8 mouse cellular contexts compared by ENCODE assay signal in the genomic region with DNA sequence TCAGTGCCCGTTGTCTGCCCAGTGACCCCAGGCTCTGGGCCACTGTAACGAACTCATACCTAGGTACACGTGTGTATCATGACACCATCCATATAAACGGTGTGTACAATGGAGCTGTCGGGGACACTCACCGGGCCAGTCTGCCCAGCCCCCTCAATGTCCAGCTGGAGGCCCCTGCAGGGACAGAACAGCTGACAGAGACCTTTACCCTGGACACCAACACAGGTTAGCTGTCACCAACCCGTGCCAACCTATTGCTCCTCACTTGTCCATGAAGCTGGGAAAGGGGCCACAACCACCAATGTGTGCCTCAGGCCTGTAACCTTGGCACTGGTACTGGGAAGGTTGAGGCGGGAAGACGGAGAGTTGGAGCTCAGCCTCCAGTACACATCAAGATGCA. TPM values are rescaled to one million over a fixed set of nuclear protein-coding genes. Genes with fewer than 3 reads are reported as not detected.
DNase-seq lines count a peak whose midpoint lies in the region; ATAC-seq and TF ChIP-seq lines count a peak whose summit lies in the region.

No protein-coding gene starts in this region.

- no peaks in the 10 kb centered on the region for H3K27me3 ChIP-seq in lung, embryonic 14.5 days (ENCODE audit: insufficient read depth, low read length)
- H3K27me3 ChIP-seq in embryonic facial prominence, embryonic 14.5 days (replicated peaks; ENCODE audit: control insufficient read depth, insufficient read depth, low read length) = no peaks in the 10 kb centered on the region
- H3K27me3 ChIP-seq in kidney, postnatal 0 days (ENCODE audit: insufficient read depth, low read length) = no peaks in the 10 kb centered on the region
- H3K27me3 ChIP-seq in neural tube, embryonic 14.5 days (ENCODE audit: control insufficient read depth, insufficient read depth, low read length) = no peaks in the 10 kb centered on the region

- peaks cover 24% of the 10 kb centered on the region for H3K36me3 ChIP-seq in lung, embryonic 14.5 days (ENCODE audit: insufficient read depth)
- peaks cover 26% of the 10 kb centered on the region for H3K36me3 ChIP-seq in embryonic facial prominence, embryonic 14.5 days (ENCODE audit: control insufficient read depth, insufficient read depth, low read length)
- 0 out of 2 replicates have a peak, but pooled peaks cover 12% of the 10 kb centered on the region for H3K36me3 ChIP-seq in kidney, postnatal 0 days (ENCODE audit: insufficient read depth, low read length)
- no peaks in the 10 kb centered on the region for H3K36me3 ChIP-seq in neural tube, embryonic 14.5 days (ENCODE audit: control insufficient read depth, insufficient read depth, low read length)

- H3K4me1 ChIP-seq in lung, embryonic 14.5 days (ENCODE audit: insufficient read depth) = peaks cover 15% of the 10 kb centered on the region; the same call in 1 of the 2 replicates
- H3K4me1 ChIP-seq in embryonic facial prominence, embryonic 14.5 days (ENCODE audit: control insufficient read depth, insufficient read depth, low read length) = peaks cover 19% of the 10 kb centered on the region
- H3K4me1 ChIP-seq in kidney, postnatal 0 days (replicated peaks; ENCODE audit: insufficient read depth, low read length) = 0 out of 2 replicates have a peak, but pooled peaks cover 3% of the 10 kb centered on the region
- peaks cover 5% of the 10 kb centered on the region; the same call in 1 of the 2 replicates for H3K4me1 ChIP-seq in neural tube, embryonic 14.5 days (ENCODE audit: control insufficient read depth, insufficient read depth, low read length)

- peak overlapping the region; percentile 52 for H3K4me3 ChIP-seq in lung, embryonic 14.5 days (ENCODE audit: low read depth, low read length)
- peak overlapping the region; percentile 56 for H3K4me3 ChIP-seq in embryonic facial prominence, embryonic 14.5 days (ENCODE audit: low read depth, low read length)
- H3K4me3 ChIP-seq in kidney, postnatal 0 days (replicated peaks; ENCODE audit: low read depth, low read length) = peak overlapping the region; percentile 45
- no peak overlapping the region for H3K4me3 ChIP-seq in neural tube, embryonic 14.5 days (ENCODE audit: low read depth, low read length)

- DNase-seq in lung, embryonic 14.5 days = no peak
- no peak for DNase-seq in lung, postnatal 4 days
- no peak for DNase-seq in embryonic facial prominence, embryonic 14.5 days (ENCODE audit: low spot score)
- no peak for DNase-seq in kidney, postnatal 0 days (ENCODE audit: low spot score)
- DNase-seq in urinary bladder, postnatal 25 days (ENCODE audit: low spot score) = no peak
- no peak for DNase-seq in gastrocnemius, adult 18-20 months (ENCODE audit: low spot score)
- no peak for DNase-seq in layer of hippocampus, postnatal 36 days

- H3K27ac ChIP-seq in lung, embryonic 14.5 days (ENCODE audit: low read depth) = peak overlapping the region; percentile 95
- peak overlapping the region; percentile 97 for H3K27ac ChIP-seq in embryonic facial prominence, embryonic 14.5 days (replicated peaks; ENCODE audit: low read depth, low read length)
- peak overlapping the region; percentile 88 for H3K27ac ChIP-seq in kidney, postnatal 0 days
- no peak overlapping the region; the same call in 1 of the 2 replicates for H3K27ac ChIP-seq in neural tube, embryonic 14.5 days (ENCODE audit: low read depth, low read length)

- peak overlapping the region; percentile 73 for H3K9ac ChIP-seq in lung, embryonic 14.5 days
- H3K9ac ChIP-seq in embryonic facial prominence, embryonic 14.5 days (ENCODE audit: low read depth, low read length) = peak overlapping the region; percentile 83
- H3K9ac ChIP-seq in kidney, postnatal 0 days (ENCODE audit: low read depth, low read length) = peak overlapping the region; percentile 65
- no peak overlapping the region; the same call in 1 of the 2 replicates for H3K9ac ChIP-seq in neural tube, embryonic 14.5 days (replicated peaks; ENCODE audit: low read depth, low read length)

- H3K9me3 ChIP-seq in lung, embryonic 14.5 days (ENCODE audit: low read depth, low read length) = no peaks in the 10 kb centered on the region
- no peaks in the 10 kb centered on the region for H3K9me3 ChIP-seq in embryonic facial prominence, embryonic 14.5 days (ENCODE audit: control insufficient read depth, low read length)
- no peaks in the 10 kb centered on the region for H3K9me3 ChIP-seq in kidney, postnatal 0 days (replicated peaks; ENCODE audit: low read length)
- no peaks in the 10 kb centered on the region for H3K9me3 ChIP-seq in neural tube, embryonic 14.5 days (ENCODE audit: control insufficient read depth, low read length)

- ATAC-seq in lung, embryonic 14.5 days (ENCODE audit: insufficient read depth) = no peak; the same call in 1 of the 2 replicates
- ATAC-seq in embryonic facial prominence, embryonic 14.5 days (ENCODE audit: low read depth) = no peak
- ATAC-seq in kidney, postnatal 0 days (replicated peaks; ENCODE audit: low FRiP score, low read depth) = no peak; the same call in 1 of the 2 replicates
- no peak for ATAC-seq in neural tube, embryonic 14.5 days (ENCODE audit: low read depth)

- peak overlapping the region; percentile 87 for H3K4me2 ChIP-seq in lung, embryonic 14.5 days
- peak overlapping the region; percentile 78 for H3K4me2 ChIP-seq in embryonic facial prominence, embryonic 14.5 days (ENCODE audit: low read depth, low read length)
- peak overlapping the region; percentile 62 for H3K4me2 ChIP-seq in kidney, postnatal 0 days (ENCODE audit: low read length)
- peak overlapping the region; percentile 45 for H3K4me2 ChIP-seq in neural tube, embryonic 14.5 days (ENCODE audit: low read depth, low read length)

- no peak for TF ChIP-seq CTCF in lung, embryonic 14.5 days (IDR thresholded peaks at IDR 0.05; ENCODE audit: low read depth)
- no peak for TF ChIP-seq CTCF in kidney, postnatal 0 days (IDR thresholded peaks at IDR 0.05; ENCODE audit: low read depth)

- 37% methylated on average over 9 of the region's 9 CpGs for WGBS in lung, embryonic 14.5 days
- 50% methylated on average over 9 of the region's 9 CpGs for WGBS in embryonic facial prominence, embryonic 14.5 days
- WGBS in kidney, postnatal 0 days = 43% methylated on average over 9 of the region's 9 CpGs
- WGBS in neural tube, embryonic 14.5 days = 66% methylated on average over 9 of the region's 9 CpGs

RNA-seq across cellular contexts. Expression of a gene that starts 1.1 kb away (rescaled TPM):
- polyA plus RNA-seq in lung, embryonic 14.5 days (2014; fragmentation: Nextera tagmentation; extraction: Ambion mirVana) = 20.7 and 22.6 TPM in 2 replicates
- 22.7 and 25.5 TPM in 2 replicates for polyA plus RNA-seq in embryonic facial prominence, embryonic 14.5 days (2014; fragmentation: Nextera tagmentation; extraction: Ambion mirVana)
- 20.3 and 20.7 TPM in 2 replicates for polyA plus RNA-seq in kidney, postnatal 0 days (2015; fragmentation: Nextera tagmentation; extraction: Ambion mirVana)
- polyA plus RNA-seq in neural tube, embryonic 14.5 days (2014; fragmentation: Nextera tagmentation; extraction: Ambion mirVana) = 4.6 and 8.7 TPM in 2 replicates
- 1 to 10 TPM; 2.2 to 3.4 TPM for total RNA-seq in gastrocnemius, adult 18-20 months (2021)
- total RNA-seq in layer of hippocampus, postnatal 36 days (2021) = 1 to 10 TPM; 3.9 to 4.0 TPM

RNA-seq across cellular contexts. Expression of a gene that starts 7.8 kb away (rescaled TPM):
- 1.0 and 1.3 TPM in 2 replicates for polyA plus RNA-seq in lung, embryonic 14.5 days (2014; fragmentation: Nextera tagmentation; extraction: Ambion mirVana)
- 108 and 179 TPM in 2 replicates for polyA plus RNA-seq in embryonic facial prominence, embryonic 14.5 days (2014; fragmentation: Nextera tagmentation; extraction: Ambion mirVana)
- polyA plus RNA-seq in kidney, postnatal 0 days (2015; fragmentation: Nextera tagmentation; extraction: Ambion mirVana) = 1.5 and 2.2 TPM in 2 replicates
- polyA plus RNA-seq in neural tube, embryonic 14.5 days (2014; fragmentation: Nextera tagmentation; extraction: Ambion mirVana) = 0.28 and 0.62 TPM in 2 replicates
- not detected for total RNA-seq in gastrocnemius, adult 18-20 months (2021)
- not detected for total RNA-seq in layer of hippocampus, postnatal 36 days (2021)

RNA-seq across cellular contexts. Expression of a gene that starts 13.4 kb away (rescaled TPM):
- not detected in 2 replicates for polyA plus RNA-seq in lung, embryonic 14.5 days (2014; fragmentation: Nextera tagmentation; extraction: Ambion mirVana)
- polyA plus RNA-seq in embryonic facial prominence, embryonic 14.5 days (2014; fragmentation: Nextera tagmentation; extraction: Ambion mirVana) = 0.89 TPM in 1 of 2 replicates, not detected in the other
- 0.45 and 0.68 TPM in 2 replicates for polyA plus RNA-seq in kidney, postnatal 0 days (2015; fragmentation: Nextera tagmentation; extraction: Ambion mirVana)
- polyA plus RNA-seq in neural tube, embryonic 14.5 days (2014; fragmentation: Nextera tagmentation; extraction: Ambion mirVana) = not detected in 2 replicates
- not detected for total RNA-seq in gastrocnemius, adult 18-20 months (2021)
- not detected for total RNA-seq in layer of hippocampus, postnatal 36 days (2021)

RNA-seq across cellular contexts. Expression of a gene that starts 13.4 kb away (rescaled TPM):
- 1,035 and 1,087 TPM in 2 replicates for polyA plus RNA-seq in lung, embryonic 14.5 days (2014; fragmentation: Nextera tagmentation; extraction: Ambion mirVana)
- polyA plus RNA-seq in embryonic facial prominence, embryonic 14.5 days (2014; fragmentation: Nextera tagmentation; extraction: Ambion mirVana) = 1,406 and 1,438 TPM in 2 replicates
- 1,203 and 1,251 TPM in 2 replicates for polyA plus RNA-seq in kidney, postnatal 0 days (2015; fragmentation: Nextera tagmentation; extraction: Ambion mirVana)
- 103 and 195 TPM in 2 replicates for polyA plus RNA-seq in neural tube, embryonic 14.5 days (2014; fragmentation: Nextera tagmentation; extraction: Ambion mirVana)
- 10 to 100 TPM; 44.8 to 64.4 TPM for total RNA-seq in gastrocnemius, adult 18-20 months (2021)
- total RNA-seq in layer of hippocampus, postnatal 36 days (2021) = 10 to 100 TPM in 1 of 2 experiments, 1 to 10 TPM in 1; 8.4 to 14.1 TPM

RNA-seq across cellular contexts. Expression of a gene that starts 21.6 kb away (rescaled TPM):
- polyA plus RNA-seq in lung, embryonic 14.5 days (2014; fragmentation: Nextera tagmentation; extraction: Ambion mirVana) = 0.08 TPM in 1 of 2 replicates, not detected in the other
- polyA plus RNA-seq in embryonic facial prominence, embryonic 14.5 days (2014; fragmentation: Nextera tagmentation; extraction: Ambion mirVana) = 0.19 and 0.42 TPM in 2 replicates
- 2.1 and 2.6 TPM in 2 replicates for polyA plus RNA-seq in kidney, postnatal 0 days (2015; fragmentation: Nextera tagmentation; extraction: Ambion mirVana)
- polyA plus RNA-seq in neural tube, embryonic 14.5 days (2014; fragmentation: Nextera tagmentation; extraction: Ambion mirVana) = 0.27 and 0.64 TPM in 2 replicates
- total RNA-seq in gastrocnemius, adult 18-20 months (2021) = not detected
- total RNA-seq in layer of hippocampus, postnatal 36 days (2021) = under 1 TPM; 0.30 to 0.35 TPM

Comparison
In these comparisons a context has a peak if more than half of its experiments do, and no peak if none do; other contexts are left out.
1. RNA of a gene that starts 7.8 kb away (polyA plus RNA-seq): 108 to 179 TPM in embryonic facial prominence, embryonic 14.5 days; 1.5 to 2.2 TPM in kidney, postnatal 0 days, 1.0 to 1.3 TPM in lung, embryonic 14.5 days and 0.28 to 0.62 TPM in neural tube, embryonic 14.5 days; every median in the first group is over 10 times any median in the second.
2. Peak in every context shown above with its lines, with median percentiles within 50 percentile points of each other: H3K4me2 ChIP-seq.